Mouse (Mus musculus): ENCODE data around the gene 2900026A02Rik. TPM values are rescaled to one million over a fixed set of nuclear protein-coding genes. Genes with fewer than 3 reads are reported as not detected.

Gene 2900026A02Rik
- polyA plus RNA-seq, 1 experiment from 2014 or later, result 6.9 TPM

DNA sequence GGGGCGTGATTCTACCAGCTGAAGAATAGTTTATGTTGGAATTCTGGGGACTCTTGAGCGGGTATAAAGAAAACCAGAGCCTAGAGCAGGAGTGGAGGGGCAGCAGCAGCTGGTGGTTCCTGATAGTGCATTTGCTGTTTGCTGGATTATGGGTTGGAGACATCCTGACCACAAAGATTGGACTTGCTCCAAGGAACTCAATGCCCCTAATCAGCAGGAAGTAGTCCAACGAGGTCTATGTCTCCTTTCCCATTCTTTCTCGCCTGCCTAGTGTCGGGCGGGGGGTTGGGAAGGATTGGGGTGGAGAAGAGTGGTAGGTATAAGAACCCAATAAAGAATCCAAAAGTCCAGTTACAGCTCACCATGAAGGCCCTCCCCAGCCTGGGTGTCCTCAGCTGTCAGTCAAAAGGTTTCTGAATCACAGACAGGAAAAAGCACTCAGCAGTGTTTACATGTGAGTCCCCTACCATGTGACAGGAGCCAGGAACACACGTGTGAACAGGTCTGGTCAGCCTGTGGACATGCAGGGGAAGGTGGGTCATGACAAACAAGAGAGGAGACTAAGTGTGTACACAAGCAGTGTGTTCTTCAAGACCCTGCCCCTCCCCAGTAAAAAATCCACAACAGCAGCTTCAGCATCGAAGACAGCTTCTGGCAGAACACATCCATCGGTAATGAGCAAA, 14.2 kb downstream of the 2900026A02Rik start:
- H3K9me3 ChIP-seq (ENCODE audit: low read depth, low read length), result no peaks in the 10 kb centered on the region
- H3K9ac ChIP-seq, result no peak overlapping the region
- no peak overlapping the region for H3K4me3 ChIP-seq (ENCODE audit: low read depth, low read length)
- H3K27me3 ChIP-seq (ENCODE audit: insufficient read depth, low read length), result no peaks in the 10 kb centered on the region
- 33% methylated on average over 9 of the region's 9 CpGs for WGBS
- H3K27ac ChIP-seq (ENCODE audit: low read depth), result 0 out of 2 replicates have a peak overlapping the region, but pooled peaks have one; percentile 20
- no peak overlapping the region for H3K4me2 ChIP-seq
- ATAC-seq (ENCODE audit: insufficient read depth) (no peak), DNase-seq (peak; percentile 57)
- no peaks in the 10 kb centered on the region for H3K36me3 ChIP-seq (ENCODE audit: insufficient read depth)
- TF ChIP-seq CTCF (IDR thresholded peaks at IDR 0.05; ENCODE audit: low read depth), result no peak
- H3K4me1 ChIP-seq (ENCODE audit: insufficient read depth), result peaks cover 15% of the 10 kb centered on the region

DNA sequence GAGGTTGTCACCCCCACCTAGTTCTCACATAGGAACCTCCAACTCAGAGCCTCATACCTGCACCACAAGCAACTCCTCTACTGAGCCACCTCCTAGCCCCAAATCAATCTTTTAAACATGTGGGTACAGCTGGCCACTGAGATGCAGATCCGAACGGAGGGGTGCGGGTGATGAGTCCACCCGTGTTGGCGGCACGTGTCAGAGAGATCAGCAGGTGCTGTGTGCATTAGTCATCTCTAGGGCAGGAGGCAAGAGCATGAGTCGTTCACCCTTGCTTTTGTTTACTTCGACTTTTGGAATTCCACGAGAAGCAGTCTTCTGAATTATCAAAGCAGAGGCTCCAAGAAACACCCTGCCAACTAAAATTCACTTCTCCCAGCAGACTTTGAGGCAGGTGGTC, 16.8 kb downstream of the 2900026A02Rik start:
- Histone ChIP-seq H3K9me3 (ENCODE audit: low read depth, low read length) (no peaks in the 10 kb centered on the region), H3K4me3 (ENCODE audit: low read depth, low read length) (no peak overlapping the region), H3K4me1 (ENCODE audit: insufficient read depth) (peaks cover 9% of the 10 kb centered on the region), H3K36me3 (ENCODE audit: insufficient read depth) (no peaks in the 10 kb centered on the region), H3K27ac (ENCODE audit: low read depth) (no peak overlapping the region), H3K9ac (no peak overlapping the region), H3K4me2 (no peak overlapping the region), H3K27me3 (ENCODE audit: insufficient read depth, low read length) (no peaks in the 10 kb centered on the region)
- ATAC-seq (ENCODE audit: insufficient read depth) (no peak), DNase-seq (no peak)
- 68% methylated on average over 9 of the region's 9 CpGs for WGBS
- no peak for TF ChIP-seq CTCF (IDR thresholded peaks at IDR 0.05; ENCODE audit: low read depth)

DNA sequence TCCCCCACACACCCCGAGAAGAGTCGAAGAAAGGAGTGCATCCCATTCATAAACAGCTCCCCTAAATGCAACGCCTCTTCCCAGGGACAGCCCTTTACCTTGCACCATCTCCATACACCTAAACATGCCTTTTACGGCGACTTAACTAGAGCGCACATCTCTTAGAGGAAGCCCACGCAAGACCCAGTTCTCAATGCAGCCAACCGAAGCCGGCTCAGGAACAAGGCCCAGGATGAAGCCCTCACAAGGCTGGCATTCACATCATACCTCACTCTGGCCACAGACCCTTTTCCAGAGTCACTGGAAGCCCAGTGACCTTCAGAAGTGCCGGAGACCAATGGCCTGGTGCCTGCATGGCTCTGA, 21.3 kb downstream of the 2900026A02Rik start:
- H3K9ac ChIP-seq, result no peak overlapping the region
- no peaks in the 10 kb centered on the region for H3K36me3 ChIP-seq (ENCODE audit: insufficient read depth)
- no peaks in the 10 kb centered on the region; the same call in 1 of the 2 replicates for H3K4me1 ChIP-seq (ENCODE audit: insufficient read depth)
- TF ChIP-seq CTCF (IDR thresholded peaks at IDR 0.05; ENCODE audit: low read depth), result no peak
- no peaks in the 10 kb centered on the region for H3K9me3 ChIP-seq (ENCODE audit: low read depth, low read length)
- H3K4me2 ChIP-seq, result no peak overlapping the region
- ATAC-seq (ENCODE audit: insufficient read depth), result no peak
- WGBS, result 87% methylated on average over 10 of the region's 10 CpGs
- H3K27ac ChIP-seq (ENCODE audit: low read depth), result peak overlapping the region; percentile 21; the same call in 1 of the 2 replicates
- no peak for DNase-seq
- H3K27me3 ChIP-seq (ENCODE audit: insufficient read depth, low read length), result no peaks in the 10 kb centered on the region
- H3K4me3 ChIP-seq (ENCODE audit: low read depth, low read length), result no peak overlapping the region

DNA sequence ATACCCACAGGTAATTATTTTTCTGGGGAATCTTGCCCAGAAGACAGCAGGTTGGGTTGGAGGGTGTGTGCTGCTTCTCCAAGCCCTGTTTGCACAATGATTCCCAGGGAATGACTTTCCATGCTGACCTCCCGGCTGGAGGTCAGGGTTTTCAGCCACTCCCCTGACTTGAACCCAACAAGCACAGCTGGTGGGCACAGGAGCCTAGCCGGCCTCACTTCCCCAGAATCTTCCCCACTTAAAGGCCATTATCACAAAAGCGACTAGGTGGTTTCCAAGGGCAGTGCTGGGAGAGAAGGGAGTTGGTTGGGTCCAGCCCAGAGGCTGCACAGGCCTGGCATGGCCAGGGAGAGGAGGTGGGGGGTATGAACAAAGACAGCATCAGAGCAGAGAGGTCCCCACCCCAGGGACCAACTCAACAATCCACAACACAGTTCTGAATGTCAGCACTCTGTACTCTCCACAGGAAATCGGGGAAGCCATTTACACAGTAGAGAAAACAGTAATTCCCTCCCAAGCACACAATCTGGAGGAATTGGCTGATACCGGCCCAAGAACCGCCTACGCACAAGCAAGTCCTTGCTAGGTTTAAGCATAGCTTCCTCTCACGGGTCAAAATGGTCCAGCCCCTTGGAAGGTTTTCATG, 21.8 kb downstream of the 2900026A02Rik start:
- peak overlapping the region; percentile 21; the same call in 1 of the 2 replicates for H3K27ac ChIP-seq (ENCODE audit: low read depth)
- WGBS, result 45% methylated on average over 8 of the region's 8 CpGs
- ATAC-seq (ENCODE audit: insufficient read depth), result no peak

DNA sequence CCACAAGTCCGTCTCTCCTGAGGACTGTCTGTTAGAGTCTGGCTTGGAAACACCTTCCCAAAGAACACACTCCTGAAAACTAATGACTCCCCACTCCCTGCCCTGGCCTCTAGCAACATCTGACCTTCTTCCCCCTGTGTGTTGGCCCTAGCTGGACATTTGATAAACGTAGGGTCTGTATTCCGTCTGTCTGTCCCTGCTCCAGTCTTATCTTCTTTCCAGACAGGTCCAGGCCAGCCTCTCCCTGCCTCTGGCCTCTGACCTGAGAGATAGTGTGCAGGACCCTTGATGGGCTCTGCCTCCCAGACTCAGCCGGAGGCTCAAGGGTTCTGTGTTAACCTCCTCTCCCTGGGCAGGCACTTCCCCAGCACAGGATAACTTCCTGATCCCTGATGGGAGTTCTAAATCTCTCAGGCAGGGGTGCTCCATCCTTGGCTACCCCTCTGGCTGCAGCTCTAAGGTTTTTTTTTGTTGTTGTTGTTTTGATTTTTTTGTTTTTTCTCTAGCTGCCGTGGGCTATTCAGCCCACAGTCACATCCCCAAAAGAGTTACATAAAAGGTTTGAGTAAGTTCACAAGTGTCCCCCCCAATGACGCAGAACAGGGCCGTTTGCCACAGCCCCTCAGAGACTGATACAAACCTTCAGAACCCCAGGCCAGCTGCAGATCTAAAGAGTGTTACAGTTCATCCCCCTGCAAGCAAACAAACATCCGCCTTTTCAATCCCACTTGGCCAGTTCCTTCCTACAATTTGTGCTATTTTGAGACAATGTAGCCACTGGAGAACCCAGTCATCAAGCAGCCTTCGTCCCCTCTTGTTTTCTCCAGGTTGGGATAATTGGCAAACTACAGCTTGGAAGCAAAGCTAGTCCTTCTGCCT, 23.9 kb downstream of the 2900026A02Rik start:
- Histone ChIP-seq H3K4me1 (ENCODE audit: insufficient read depth) (no peaks in the 10 kb centered on the region; the same call in 1 of the 2 replicates), H3K4me3 (ENCODE audit: low read depth, low read length) (no peak overlapping the region), H3K36me3 (ENCODE audit: insufficient read depth) (no peaks in the 10 kb centered on the region), H3K9ac (no peak overlapping the region), H3K27ac (ENCODE audit: low read depth) (peak overlapping the region; percentile 56; the same call in 1 of the 2 replicates), H3K9me3 (ENCODE audit: low read depth, low read length) (no peaks in the 10 kb centered on the region), H3K4me2 (no peak overlapping the region), H3K27me3 (ENCODE audit: insufficient read depth, low read length) (no peaks in the 10 kb centered on the region)
- no peak for ATAC-seq (ENCODE audit: insufficient read depth)
- DNase-seq, result peak; percentile 34
- TF ChIP-seq CTCF (IDR thresholded peaks at IDR 0.05; ENCODE audit: low read depth), result no peak
- 38% methylated on average over 9 of the region's 9 CpGs for WGBS

More for the DNA sequence above, 21.8 kb downstream of the 2900026A02Rik start:
- no peaks in the 10 kb centered on the region for H3K27me3 ChIP-seq (ENCODE audit: insufficient read depth, low read length)
- no peak overlapping the region for H3K4me2 ChIP-seq
- no peak overlapping the region for H3K4me3 ChIP-seq (ENCODE audit: low read depth, low read length)
- H3K9me3 ChIP-seq (ENCODE audit: low read depth, low read length), result no peaks in the 10 kb centered on the region
- no peak for TF ChIP-seq CTCF (IDR thresholded peaks at IDR 0.05; ENCODE audit: low read depth)
- H3K36me3 ChIP-seq (ENCODE audit: insufficient read depth), result no peaks in the 10 kb centered on the region
- H3K4me1 ChIP-seq (ENCODE audit: insufficient read depth), result no peaks in the 10 kb centered on the region; the same call in 1 of the 2 replicates
- H3K9ac ChIP-seq, result no peak overlapping the region
- DNase-seq, result no peak

DNA sequence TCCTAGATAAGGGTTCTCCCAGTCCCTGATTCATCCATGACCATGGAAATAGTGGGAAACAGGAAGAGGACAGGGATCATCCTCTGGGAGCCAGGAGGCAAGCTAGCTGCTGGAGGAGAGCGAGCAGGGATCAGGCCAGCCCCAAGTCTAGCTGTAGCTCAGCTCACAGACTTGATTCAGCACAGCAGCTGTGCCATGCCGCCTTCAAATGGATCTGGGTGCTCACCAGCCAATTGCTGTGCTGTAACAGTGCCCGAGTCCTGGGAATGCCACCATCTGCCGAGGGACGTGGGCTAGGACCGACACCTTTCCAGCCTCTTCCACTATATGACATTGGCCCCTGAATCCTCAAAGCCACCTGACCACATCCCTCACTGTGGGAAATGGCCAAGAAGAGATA, 25.1 kb downstream of the 2900026A02Rik start:
- H3K36me3 ChIP-seq (ENCODE audit: insufficient read depth), result peaks cover 3% of the 10 kb centered on the region; the same call in 1 of the 2 replicates
- H3K4me2 ChIP-seq, result no peak overlapping the region
- H3K4me1 ChIP-seq (ENCODE audit: insufficient read depth), result no peaks in the 10 kb centered on the region; the same call in 1 of the 2 replicates
- H3K27me3 ChIP-seq (ENCODE audit: insufficient read depth, low read length), result no peaks in the 10 kb centered on the region
- no peak for TF ChIP-seq CTCF (IDR thresholded peaks at IDR 0.05; ENCODE audit: low read depth)
- 93% methylated on average over 6 of the region's 6 CpGs for WGBS
- no peak overlapping the region for H3K9ac ChIP-seq
- H3K27ac ChIP-seq (ENCODE audit: low read depth), result no peak overlapping the region
- no peak for ATAC-seq (ENCODE audit: insufficient read depth)
- H3K4me3 ChIP-seq (ENCODE audit: low read depth, low read length), result no peak overlapping the region
- DNase-seq, result no peak
- no peaks in the 10 kb centered on the region for H3K9me3 ChIP-seq (ENCODE audit: low read depth, low read length)

All from lung, embryonic 14.5 days (tissue).